Mouse (Mus musculus): ENCODE results near the gene Cryge. TPM values are rescaled to one million over a fixed set of nuclear protein-coding genes. Genes with fewer than 3 reads are reported as not detected.
"Not testable (repeated sequence)": the region's sequence is repeated elsewhere in the genome, so short reads cannot be mapped to it uniquely, and the experiment has no call there.

Gene Cryge
- total RNA-seq (2014; fragmentation: Nextera tagmentation): not detected in 2 replicates
- total RNA-seq (2017): 0.76 TPM in 1 of 2 replicates, not detected in the other
- polyA plus RNA-seq (2012): not detected in 2 replicates

GRCm38 (mm10) chr1:65050952-65051351 is at the start of gene Cryge:
TSS of gene Cryge (minus strand) at chr1:65051149.
- peaks cover 15% of the 10 kb centered on the region for H3K27me3 ChIP-seq (ENCODE audit: insufficient read depth, low read length)
- H3K36me3 ChIP-seq (replicated peaks); H3K9me3 ChIP-seq (replicated peaks); DNase-seq (ENCODE audit: low spot score); H3K4me3 ChIP-seq (ENCODE audit: low read depth, low read length); H3K4me1 ChIP-seq (ENCODE audit: insufficient read depth, low read depth, low read length); ATAC-seq (ENCODE audit: extremely low read depth, insufficient number of reproducible peaks, low FRiP score, poor library complexity, severe bottlenecking): not testable (repeated sequence)

DNA sequence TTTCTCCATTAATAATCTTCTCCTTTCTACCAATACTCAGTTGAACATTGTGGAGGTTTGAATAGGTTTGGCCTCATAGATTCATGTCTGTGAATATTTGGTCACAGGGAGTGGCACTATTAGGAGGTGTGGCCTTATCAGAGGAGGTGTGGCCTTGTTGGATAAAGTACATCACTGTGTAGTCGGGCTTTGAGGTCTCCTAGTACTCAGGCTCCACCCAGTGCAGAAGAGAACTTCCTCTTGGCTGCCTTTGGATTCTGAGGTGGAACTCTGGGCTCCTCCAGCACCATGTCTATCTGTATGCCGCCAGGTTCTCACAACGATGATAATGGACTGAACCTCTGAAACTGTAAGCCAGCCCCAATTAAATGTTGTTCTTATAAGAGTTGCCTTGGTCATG is 46.0 kb upstream of the Cryge start:
- Histone ChIP-seq H3K36me3 (replicated peaks) (no peaks in the 10 kb centered on the region), H3K4me3 (ENCODE audit: low read depth, low read length) (no peak overlapping the region), H3K27me3 (ENCODE audit: insufficient read depth, low read length) (peaks cover 9% of the 10 kb centered on the region; the same call in 1 of the 2 replicates), H3K4me1 (ENCODE audit: insufficient read depth, low read depth, low read length) (no peaks in the 10 kb centered on the region), H3K9me3 (replicated peaks) (no peaks in the 10 kb centered on the region)
- TF ChIP-seq CTCF (IDR thresholded peaks at IDR 0.05; ENCODE audit: low read depth, low read length) (no peak), GATA1 (IDR thresholded peaks at IDR 0.05; ENCODE audit: borderline replicate concordance, low read length) (no peak), GATA2 (IDR thresholded peaks at IDR 0.05; ENCODE audit: borderline replicate concordance, low read depth, low read length) (no peak), TAL1 (conservative IDR thresholded peaks at IDR 0.05; ENCODE audit: low read depth, low read length) (no peak), POLR2AphosphoS5 (IDR thresholded peaks at IDR 0.05; ENCODE audit: insufficient replicate concordance, low read depth, low read length) (no peak)
- ATAC-seq (ENCODE audit: extremely low read depth, insufficient number of reproducible peaks, low FRiP score, poor library complexity, severe bottlenecking) (no peak), DNase-seq (ENCODE audit: low spot score) (no peak)

DNA sequence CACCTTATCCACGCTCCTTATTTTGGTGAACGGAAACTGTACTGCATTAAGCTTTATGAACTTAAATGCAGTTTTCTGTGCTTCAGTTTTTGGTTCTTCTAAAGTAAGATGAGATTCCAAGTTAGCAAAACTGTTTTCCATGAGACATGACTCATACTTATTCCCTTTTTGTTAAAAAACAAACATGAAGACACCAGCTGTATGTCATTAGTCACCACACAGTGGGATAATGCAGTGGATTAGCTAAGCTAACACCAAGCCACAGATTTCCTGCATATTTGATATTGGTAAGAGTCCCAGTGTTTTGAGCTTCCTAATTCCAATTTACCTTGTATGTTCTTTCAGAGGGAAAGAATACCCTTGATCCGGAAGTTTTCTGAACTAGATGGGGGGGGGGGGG is 40.6 kb upstream of the Cryge start:
- H3K27me3 ChIP-seq (ENCODE audit: insufficient read depth, low read length): peaks cover 5% of the 10 kb centered on the region; the same call in 1 of the 2 replicates
- DNase-seq (ENCODE audit: low spot score) (no peak), ATAC-seq (ENCODE audit: extremely low read depth, insufficient number of reproducible peaks, low FRiP score, poor library complexity, severe bottlenecking) (no peak)
- no peak for TF ChIP-seq GATA1 (IDR thresholded peaks at IDR 0.05; ENCODE audit: borderline replicate concordance, low read length)
- TF ChIP-seq TAL1 (conservative IDR thresholded peaks at IDR 0.05; ENCODE audit: low read depth, low read length): no peak
- no peaks in the 10 kb centered on the region for H3K4me1 ChIP-seq (ENCODE audit: insufficient read depth, low read depth, low read length)
- H3K36me3 ChIP-seq (replicated peaks): no peaks in the 10 kb centered on the region
- no peaks in the 10 kb centered on the region for H3K9me3 ChIP-seq (replicated peaks)
- H3K4me3 ChIP-seq (ENCODE audit: low read depth, low read length): no peak overlapping the region

DNA sequence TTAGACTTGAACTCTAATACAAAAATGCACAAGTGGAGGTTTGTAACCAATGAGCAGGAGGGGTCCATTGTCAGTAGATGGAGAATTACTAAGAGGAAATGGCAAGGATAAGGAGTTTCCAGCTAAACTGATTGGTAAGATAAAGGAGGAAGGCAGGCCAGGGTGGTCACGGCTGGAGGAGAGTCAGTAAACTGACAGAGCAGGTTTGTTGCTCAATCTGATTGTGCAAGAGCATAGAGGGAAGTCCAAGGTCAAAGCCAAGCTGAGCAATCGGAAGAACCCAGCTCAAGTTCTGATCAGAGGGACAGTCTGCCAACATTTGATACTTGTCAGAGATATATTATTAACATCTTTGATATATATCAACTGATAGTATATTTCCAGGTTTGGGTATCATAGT is 39.4 kb upstream of the Cryge start:
- Histone ChIP-seq H3K9me3 (replicated peaks) (no peaks in the 10 kb centered on the region), H3K27me3 (ENCODE audit: insufficient read depth, low read length) (peaks cover 8% of the 10 kb centered on the region; the same call in 1 of the 2 replicates), H3K36me3 (replicated peaks) (no peaks in the 10 kb centered on the region), H3K4me3 (ENCODE audit: low read depth, low read length) (no peak overlapping the region), H3K4me1 (ENCODE audit: insufficient read depth, low read depth, low read length) (no peaks in the 10 kb centered on the region)
- TF ChIP-seq GATA1 (IDR thresholded peaks at IDR 0.05; ENCODE audit: borderline replicate concordance, low read length) (no peak), GATA2 (IDR thresholded peaks at IDR 0.05; ENCODE audit: borderline replicate concordance, low read depth, low read length) (no peak), POLR2AphosphoS5 (IDR thresholded peaks at IDR 0.05; ENCODE audit: insufficient replicate concordance, low read depth, low read length) (no peak), TAL1 (conservative IDR thresholded peaks at IDR 0.05; ENCODE audit: low read depth, low read length) (no peak), CTCF (IDR thresholded peaks at IDR 0.05; ENCODE audit: low read depth, low read length) (no peak)
- DNase-seq (ENCODE audit: low spot score): no peak
- ATAC-seq (ENCODE audit: extremely low read depth, insufficient number of reproducible peaks, low FRiP score, poor library complexity, severe bottlenecking): no peak

DNA sequence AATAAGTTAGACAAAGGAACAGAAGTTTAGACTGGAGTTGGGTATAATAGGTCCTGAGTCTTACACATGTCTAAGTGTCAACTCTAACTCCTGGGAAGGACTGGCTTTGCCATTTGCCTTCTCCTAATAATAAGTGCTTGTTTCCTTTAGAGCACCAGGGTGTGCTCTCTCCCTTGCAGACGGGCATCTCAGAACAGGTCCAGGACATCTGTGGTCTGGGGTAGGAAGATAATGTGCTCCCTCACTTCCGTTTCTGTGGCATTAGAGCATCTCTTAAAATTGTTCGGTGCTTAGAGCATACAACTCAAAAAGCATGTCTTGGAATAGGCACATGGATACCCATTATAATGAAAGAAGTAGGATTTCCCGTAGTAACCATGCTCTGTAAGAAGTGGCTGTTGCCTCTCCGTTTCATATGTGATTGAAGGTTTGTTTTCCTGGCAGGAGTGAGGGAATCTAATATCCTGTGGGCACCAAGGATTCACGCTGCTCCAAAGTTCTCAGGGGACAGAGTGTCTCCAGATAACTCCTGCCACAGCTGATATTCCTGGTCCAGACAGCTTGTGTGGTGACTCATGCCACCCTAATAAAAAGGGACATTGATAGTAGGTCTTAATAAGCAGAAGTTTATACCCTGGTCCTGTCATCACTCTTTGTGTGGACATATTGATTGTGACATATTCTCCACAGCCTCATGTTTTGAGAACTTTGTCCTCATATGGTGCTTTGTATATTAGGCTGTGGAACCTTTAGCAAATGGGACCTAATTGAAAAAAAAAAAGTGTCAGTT is 37.8 kb upstream of the Cryge start:
- TF ChIP-seq CTCF (IDR thresholded peaks at IDR 0.05; ENCODE audit: low read depth, low read length): no peak
- DNase-seq (ENCODE audit: low spot score) (no peak), ATAC-seq (ENCODE audit: extremely low read depth, insufficient number of reproducible peaks, low FRiP score, poor library complexity, severe bottlenecking) (no peak)
- H3K27me3 ChIP-seq (ENCODE audit: insufficient read depth, low read length): peaks cover 8% of the 10 kb centered on the region; the same call in 1 of the 2 replicates
- no peaks in the 10 kb centered on the region for H3K4me1 ChIP-seq (ENCODE audit: insufficient read depth, low read depth, low read length)
- no peaks in the 10 kb centered on the region for H3K36me3 ChIP-seq (replicated peaks)
- H3K9me3 ChIP-seq (replicated peaks): no peaks in the 10 kb centered on the region
- H3K4me3 ChIP-seq (ENCODE audit: low read depth, low read length): no peak overlapping the region

- ATAC-seq (ENCODE audit: extremely low read depth, insufficient number of reproducible peaks, low FRiP score, poor library complexity, severe bottlenecking) (no peak), DNase-seq (ENCODE audit: low spot score) (no peak)
- Histone ChIP-seq H3K4me1 (ENCODE audit: insufficient read depth, low read depth, low read length) (no peaks in the 10 kb centered on the region), H3K27me3 (ENCODE audit: insufficient read depth, low read length) (0 out of 2 replicates have a peak, but pooled peaks cover 3% of the 10 kb centered on the region), H3K9me3 (replicated peaks) (no peaks in the 10 kb centered on the region), H3K36me3 (replicated peaks) (no peaks in the 10 kb centered on the region), H3K4me3 (ENCODE audit: low read depth, low read length) (no peak within 1 kb of the TSS)
- TF ChIP-seq POLR2AphosphoS5 (IDR thresholded peaks at IDR 0.05; ENCODE audit: insufficient replicate concordance, low read depth, low read length): no peak
- no peak for TF ChIP-seq GATA1 (IDR thresholded peaks at IDR 0.05; ENCODE audit: borderline replicate concordance, low read length)
- no peak for TF ChIP-seq GATA2 (IDR thresholded peaks at IDR 0.05; ENCODE audit: borderline replicate concordance, low read depth, low read length)
- TF ChIP-seq TAL1 (conservative IDR thresholded peaks at IDR 0.05; ENCODE audit: low read depth, low read length): no peak
- no peak for TF ChIP-seq CTCF (IDR thresholded peaks at IDR 0.05; ENCODE audit: low read depth, low read length)
These were observed 31.2 kb upstream of the Cryge start, which contains the start of gene Crygb for GRCm38 (mm10) chr1:65082188-65082587. TSS of gene Crygb (minus strand) at chr1:65082288.

DNA sequence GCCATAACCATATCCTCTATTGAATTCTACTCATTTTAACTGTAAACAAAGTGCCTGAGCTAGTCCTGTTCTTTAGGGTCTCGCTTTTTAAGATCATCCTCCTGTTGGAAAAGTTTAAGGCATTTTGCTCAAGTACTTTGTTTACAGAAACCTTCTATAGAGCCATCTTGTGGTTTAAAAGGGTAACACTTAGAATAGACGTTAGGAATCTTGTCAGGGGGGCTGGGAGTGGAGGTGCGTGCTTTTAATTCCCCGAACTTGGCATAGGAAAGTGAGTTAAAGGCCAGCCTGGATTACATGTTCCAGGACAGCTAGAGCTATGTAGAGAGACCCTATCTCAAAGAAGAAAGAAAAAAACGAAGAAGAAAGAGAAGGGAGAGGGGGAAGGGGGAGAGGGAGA is 24.7 kb upstream of the Cryge start:
- peaks cover 3% of the 10 kb centered on the region; the same call in 1 of the 2 replicates for H3K27me3 ChIP-seq (ENCODE audit: insufficient read depth, low read length)
- no peaks in the 10 kb centered on the region for H3K36me3 ChIP-seq (replicated peaks)
- H3K4me3 ChIP-seq (ENCODE audit: low read depth, low read length): no peak overlapping the region
- ATAC-seq (ENCODE audit: extremely low read depth, insufficient number of reproducible peaks, low FRiP score, poor library complexity, severe bottlenecking): no peak
- H3K9me3 ChIP-seq (replicated peaks): no peaks in the 10 kb centered on the region
- no peak for DNase-seq (ENCODE audit: low spot score)
- TF ChIP-seq GATA1 (IDR thresholded peaks at IDR 0.05; ENCODE audit: borderline replicate concordance, low read length) (no peak), CTCF (IDR thresholded peaks at IDR 0.05; ENCODE audit: low read depth, low read length) (no peak), POLR2AphosphoS5 (IDR thresholded peaks at IDR 0.05; ENCODE audit: insufficient replicate concordance, low read depth, low read length) (no peak), TAL1 (conservative IDR thresholded peaks at IDR 0.05; ENCODE audit: low read depth, low read length) (no peak), GATA2 (IDR thresholded peaks at IDR 0.05; ENCODE audit: borderline replicate concordance, low read depth, low read length) (no peak)
- H3K4me1 ChIP-seq (ENCODE audit: insufficient read depth, low read depth, low read length): no peaks in the 10 kb centered on the region
